Mouse (Mus musculus) midbrain, embryonic 10.5 days (tissue): Measurements from ENCODE around the gene Wt1. TPM values are rescaled to one million over a fixed set of nuclear protein-coding genes. Genes with fewer than 3 reads are reported as not detected.
A peak's percentile ranks its signal among the peaks of the same experiment; 100 is the strongest.

ENCODE experiments used
- DNase-seq: peaks from one replicate; pipeline ENCODE4 v3.0.0-alpha.2; 2017; ENCODE audit warnings: low spot score
- H3K27ac ChIP-seq: fragments of 300-500 bp; sonication (generic); replicated peaks from 2 replicates; pipeline ENCODE4 v1.5.1; 2016; ENCODE audit warnings: mild to moderate bottlenecking
- H3K27me3 ChIP-seq: fragments of 300-500 bp; sonication (generic); 2 replicates; pipeline ENCODE4 v1.6.1; 2016; ENCODE audit warnings: low read depth, mild to moderate bottlenecking; ENCODE audit not compliant: poor library complexity, severe bottlenecking
- H3K36me3 ChIP-seq: fragments of 300-500 bp; sonication (generic); 2 replicates; pipeline ENCODE4 v1.6.1; 2016; ENCODE audit warnings: mild to moderate bottlenecking, moderate library complexity
- H3K4me1 ChIP-seq: fragments of 300-500 bp; sonication (generic); 2 replicates; pipeline ENCODE4 v1.6.1; 2016
- H3K4me3 ChIP-seq: fragments of 300-500 bp; sonication (generic); 2 replicates; pipeline ENCODE4 v1.5.1; 2016; ENCODE audit warnings: mild to moderate bottlenecking, moderate library complexity
- H3K9me3 ChIP-seq: fragments of 300-500 bp; sonication (generic); replicated peaks from 2 replicates; pipeline ENCODE4 v1.6.1; 2016; ENCODE audit warnings: mild to moderate bottlenecking
- WGBS: fragments of 180-500 bp; shearing (Covaris S2); methylation state at CpG from one replicate; pipeline ENCODE4 v1.1.7; 2016; 5-methylcytosine and 5-hydroxymethylcytosine counted together
- polyA plus RNA-seq: library from polyadenylated mRNA; unstranded; fragments of >200 nt; fragmentation: Nextera tagmentation; extraction: Ambion mirVana; gene quantifications from 2 replicates; pipeline ENCODE4 v1.2.1, GENCODE M21; 2016

Wt1 gene
- polyA plus RNA-seq, result 0.05 TPM in 1 of 2 replicates, not detected in the other

DNA sequence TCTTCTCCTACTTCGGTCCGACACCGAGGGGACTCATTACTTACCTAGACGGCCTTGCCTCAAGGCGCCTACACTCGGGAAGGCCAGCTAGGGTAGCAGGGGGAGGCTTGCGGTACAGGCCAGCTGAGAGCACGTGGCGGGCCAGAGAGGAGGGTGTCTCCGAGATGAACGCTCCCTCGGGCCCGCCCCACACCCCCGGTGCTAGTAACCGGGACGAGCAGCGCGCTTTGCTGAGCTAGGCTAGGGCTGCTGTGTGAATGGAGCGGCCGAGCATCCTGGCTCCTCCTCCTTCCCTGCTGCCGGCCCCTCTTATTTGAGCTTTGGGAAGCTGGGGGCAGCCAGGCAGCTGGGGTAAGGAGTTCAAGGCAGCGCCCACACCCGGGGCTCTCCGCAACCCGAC, at the start of gene Wt1:
Gene Wt1, plus strand, starts transcription at position 251 of the 400 bp plus-strand sequence.
- peaks cover 100% of the 10 kb centered on the region for H3K27me3 ChIP-seq
- H3K4me1 ChIP-seq, result peaks cover 39% of the 10 kb centered on the region
- under 1% methylated on average over 21 of the region's 25 CpGs for WGBS
- DNase-seq, result no peak
- peak within 1 kb of the TSS; percentile 39 for H3K4me3 ChIP-seq
- no peak within 1 kb of the TSS for H3K27ac ChIP-seq
- H3K36me3 ChIP-seq, result no peaks in the 10 kb centered on the region
- H3K9me3 ChIP-seq, result no peaks in the 10 kb centered on the region

DNA sequence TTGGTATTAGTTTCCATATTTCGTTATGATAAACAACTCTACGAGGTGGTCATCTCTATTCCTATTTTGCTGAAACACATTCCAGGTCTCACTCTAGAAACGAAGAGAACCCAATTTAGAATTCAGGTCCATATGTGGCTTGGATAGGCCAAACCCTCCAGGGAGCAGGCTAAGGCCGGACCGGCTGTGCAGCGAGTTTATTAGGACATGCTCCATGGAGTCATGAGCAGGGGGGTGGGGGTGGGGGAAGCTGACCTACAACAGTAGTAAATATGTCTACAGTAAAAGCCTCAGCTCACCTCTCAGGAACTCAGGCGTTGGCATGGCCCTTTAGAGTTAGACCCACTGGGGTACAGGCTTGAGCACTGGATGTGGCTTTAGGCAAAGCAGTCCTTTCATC, 49.2 kb upstream of the Wt1 start:
- Histone ChIP-seq H3K9me3 (no peaks in the 10 kb centered on the region), H3K27me3 (no peaks in the 10 kb centered on the region), H3K4me1 (no peaks in the 10 kb centered on the region), H3K4me3 (no peak overlapping the region), H3K27ac (no peak overlapping the region), H3K36me3 (no peaks in the 10 kb centered on the region)
- 92% methylated on average over 7 of the region's 7 CpGs for WGBS
- no peak for DNase-seq

DNA sequence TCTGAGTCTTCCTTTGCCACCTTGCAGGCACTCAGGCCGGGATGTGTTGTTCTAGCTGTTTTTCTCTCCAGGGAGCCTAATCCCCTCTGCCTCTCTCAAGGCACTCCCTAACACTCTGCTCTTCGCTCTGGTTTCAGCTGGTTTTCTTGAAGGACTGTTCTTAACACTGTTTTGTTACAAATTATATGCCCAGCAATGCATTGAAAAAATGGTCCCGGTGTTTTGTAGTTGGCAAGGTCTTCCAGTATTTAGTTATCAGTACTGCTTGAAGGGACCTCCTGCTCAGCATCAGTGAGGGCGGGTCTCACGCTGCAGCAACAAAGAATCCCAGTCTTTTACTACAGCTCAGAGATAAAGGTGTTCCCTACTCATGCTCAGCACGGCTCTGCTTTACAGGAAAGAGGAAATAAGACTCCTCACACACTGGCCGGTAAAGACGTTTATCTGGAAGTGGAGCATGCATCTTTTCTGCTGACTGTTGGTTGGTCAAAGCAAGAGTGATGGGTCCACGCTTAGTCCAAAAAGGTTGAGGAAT, 44.0 kb upstream of the Wt1 start:
- no peak for DNase-seq
- 22% methylated on average over 9 of the region's 9 CpGs for WGBS

DNA sequence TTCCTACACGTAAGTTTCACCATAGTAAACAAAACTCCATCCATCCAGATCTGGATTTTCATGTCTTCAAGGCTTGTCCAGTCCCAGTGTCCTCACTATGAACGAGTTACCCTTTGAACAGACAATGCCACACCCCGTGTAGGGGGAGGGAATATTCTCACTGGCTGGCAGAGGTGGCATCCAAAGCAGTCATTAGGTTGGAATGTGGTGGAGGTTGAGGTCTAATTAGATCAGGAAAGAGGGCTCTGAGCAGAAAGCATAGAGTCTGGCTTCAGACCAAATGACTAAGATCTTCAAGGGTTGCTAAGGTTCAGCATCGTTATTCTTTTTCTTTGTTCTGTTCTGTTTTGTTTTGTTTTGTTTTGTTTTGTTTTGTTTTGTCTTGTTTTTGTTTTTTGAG, 42.3 kb upstream of the Wt1 start:
- H3K9me3 ChIP-seq, result no peaks in the 10 kb centered on the region
- WGBS, result 76% methylated on average over 4 of the region's 4 CpGs
- H3K27ac ChIP-seq, result no peak overlapping the region
- no peak overlapping the region for H3K4me3 ChIP-seq
- no peak for DNase-seq
- H3K4me1 ChIP-seq, result peaks cover 3% of the 10 kb centered on the region; the same call in 1 of the 2 replicates
- no peaks in the 10 kb centered on the region for H3K36me3 ChIP-seq
- H3K27me3 ChIP-seq, result no peaks in the 10 kb centered on the region

More for the DNA sequence above, 44.0 kb upstream of the Wt1 start:
- Histone ChIP-seq H3K36me3 (no peaks in the 10 kb centered on the region), H3K4me3 (no peak overlapping the region), H3K9me3 (no peaks in the 10 kb centered on the region), H3K27me3 (no peaks in the 10 kb centered on the region), H3K27ac (no peak overlapping the region), H3K4me1 (peaks cover 3% of the 10 kb centered on the region; the same call in 1 of the 2 replicates)

DNA sequence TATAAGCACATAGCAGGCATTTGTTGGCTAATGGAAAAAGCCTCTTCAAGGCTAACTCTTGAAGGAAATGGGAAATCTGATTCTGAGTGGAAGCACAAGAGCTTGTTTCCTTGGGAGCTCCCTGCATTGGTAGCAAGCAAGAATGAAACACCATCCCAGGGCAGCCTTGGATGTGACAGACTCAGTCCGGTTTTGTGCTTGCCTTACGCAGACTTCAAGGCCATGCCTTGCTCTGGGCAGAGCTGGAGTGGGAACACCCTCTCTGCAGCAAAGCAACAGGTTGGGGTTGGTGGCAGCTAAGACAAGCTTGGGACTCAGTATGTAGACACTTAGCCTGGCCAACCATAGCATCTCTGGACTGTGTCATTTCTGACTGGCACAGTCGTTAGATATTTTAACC, 40.2 kb upstream of the Wt1 start:
- Histone ChIP-seq H3K27me3 (no peaks in the 10 kb centered on the region), H3K27ac (no peak overlapping the region), H3K4me1 (peaks cover 9% of the 10 kb centered on the region), H3K36me3 (no peaks in the 10 kb centered on the region), H3K9me3 (no peaks in the 10 kb centered on the region), H3K4me3 (no peak overlapping the region)
- DNase-seq, result no peak
- 97% methylated on average over 3 of the region's 3 CpGs for WGBS

DNA sequence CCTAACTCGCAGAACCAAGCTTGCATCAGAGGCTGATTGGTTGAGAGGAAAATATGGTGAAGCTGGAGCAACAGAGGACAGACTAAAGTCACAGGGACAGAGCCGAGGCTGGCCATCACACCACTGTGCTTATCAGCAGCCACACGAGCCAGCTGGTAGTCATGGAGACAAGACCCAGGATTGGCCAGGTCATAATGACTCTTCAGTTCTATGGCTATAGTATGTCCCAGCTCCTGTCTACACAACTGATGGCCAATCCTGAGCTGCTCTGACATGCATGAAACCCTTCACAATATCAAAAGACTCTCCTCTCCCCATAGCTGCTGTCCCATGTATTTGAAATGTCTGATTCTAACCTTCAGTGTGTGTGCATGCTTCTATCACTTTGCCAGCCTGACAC, 38.3 kb upstream of the Wt1 start:
- no peaks in the 10 kb centered on the region for H3K27me3 ChIP-seq
- no peak for DNase-seq
- H3K27ac ChIP-seq, result no peak overlapping the region
- H3K36me3 ChIP-seq, result no peaks in the 10 kb centered on the region
- peaks cover 6% of the 10 kb centered on the region for H3K4me1 ChIP-seq
- H3K9me3 ChIP-seq, result no peaks in the 10 kb centered on the region
- 79% methylated on average over 3 of the region's 3 CpGs for WGBS
- H3K4me3 ChIP-seq, result no peak overlapping the region

DNA sequence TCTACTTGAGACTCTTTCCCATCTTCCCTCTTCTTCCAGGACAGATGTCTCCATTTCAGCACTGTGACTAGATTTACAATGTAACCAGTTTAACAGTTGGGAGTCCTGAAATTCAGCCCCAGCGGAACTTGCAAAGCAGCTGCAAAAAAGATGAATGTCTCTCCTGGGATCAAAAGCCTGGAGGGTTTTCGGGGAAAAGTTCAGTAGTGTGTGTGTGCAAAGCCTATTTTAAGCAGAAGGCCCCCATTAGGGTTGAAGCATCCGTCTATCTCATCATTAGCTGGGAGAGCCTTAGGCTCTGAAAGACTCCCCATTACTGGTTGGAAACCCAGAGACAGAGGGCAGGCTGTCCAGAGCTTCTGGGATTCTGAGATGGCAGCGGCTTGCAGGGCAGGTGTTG, 37.2 kb upstream of the Wt1 start:
- no peak overlapping the region for H3K27ac ChIP-seq

DNA sequence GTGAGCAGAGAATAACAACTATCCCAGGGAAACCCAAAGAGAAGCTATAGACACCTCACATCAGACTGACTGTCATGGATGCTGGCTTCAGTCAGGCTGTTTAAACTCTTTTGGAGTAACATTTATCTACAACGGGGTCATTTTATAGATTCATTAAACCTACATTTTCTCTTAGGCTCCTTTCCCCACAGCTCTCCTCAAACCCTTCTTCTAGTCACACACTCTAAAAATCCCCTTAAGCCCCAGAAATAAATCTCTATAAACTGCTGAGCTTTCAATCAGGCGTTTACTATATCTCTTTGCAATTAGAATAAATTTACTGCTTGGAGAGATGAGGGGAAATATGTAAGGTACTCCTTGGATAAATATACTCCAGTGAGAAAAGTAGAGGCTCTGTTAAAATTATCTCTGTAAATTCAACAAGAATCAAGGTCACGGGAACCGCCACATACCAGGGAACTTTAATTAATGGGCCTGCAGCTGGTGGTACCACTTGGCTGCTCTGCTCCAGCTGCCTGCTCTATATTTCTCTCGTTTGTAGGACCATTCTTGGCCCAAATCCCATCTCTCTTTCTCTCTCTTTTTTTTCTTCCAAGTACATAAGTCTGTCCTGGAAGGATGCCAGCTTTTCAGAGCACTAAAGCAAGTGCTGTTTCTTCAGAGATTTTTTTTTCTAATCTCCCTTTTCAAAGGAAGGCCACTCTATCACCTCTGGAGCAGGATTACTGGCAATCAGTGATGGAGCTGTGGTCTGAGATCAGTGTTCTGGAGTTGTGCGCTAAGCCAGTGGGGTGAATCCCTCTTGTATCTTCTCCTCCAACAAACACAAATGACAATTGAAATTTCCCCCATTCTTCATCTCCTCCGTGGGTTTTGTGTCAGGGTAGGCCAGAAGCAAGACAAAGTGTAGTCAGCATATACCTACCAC, 36.5 kb upstream of the Wt1 start:
- no peaks in the 10 kb centered on the region for H3K27me3 ChIP-seq
- DNase-seq, result no peak
- H3K27ac ChIP-seq, result no peak overlapping the region
- no peaks in the 10 kb centered on the region for H3K9me3 ChIP-seq
- H3K36me3 ChIP-seq, result no peaks in the 10 kb centered on the region
- no peak overlapping the region for H3K4me3 ChIP-seq
- WGBS, result 67% methylated on average over 7 of the region's 7 CpGs
- H3K4me1 ChIP-seq, result peaks cover 6% of the 10 kb centered on the region

More for the DNA sequence above, 37.2 kb upstream of the Wt1 start:
- WGBS, result 88% methylated on average over 4 of the region's 4 CpGs
- H3K27me3 ChIP-seq, result no peaks in the 10 kb centered on the region
- no peak overlapping the region for H3K4me3 ChIP-seq
- H3K4me1 ChIP-seq, result peaks cover 6% of the 10 kb centered on the region
- DNase-seq, result no peak
- no peaks in the 10 kb centered on the region for H3K9me3 ChIP-seq
- no peaks in the 10 kb centered on the region for H3K36me3 ChIP-seq

DNA sequence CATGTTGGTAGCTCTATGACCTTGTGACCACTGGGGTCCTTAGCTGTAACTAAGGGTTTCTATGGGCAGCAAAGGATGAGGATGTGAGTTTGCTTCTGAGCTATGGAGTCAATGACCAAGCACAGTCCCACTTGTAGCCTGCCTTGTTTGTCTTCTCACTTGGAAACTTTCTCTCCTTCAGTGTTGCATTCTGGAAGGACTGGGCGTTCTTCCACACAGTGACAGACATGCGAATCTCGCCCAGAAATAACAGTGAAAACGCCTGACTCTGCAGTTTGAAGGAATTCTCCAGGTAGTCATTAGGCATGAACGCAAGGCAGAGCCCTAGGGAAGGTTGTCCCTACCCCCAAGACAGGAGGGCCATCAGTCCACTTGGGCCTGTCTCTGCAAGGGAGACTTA, 35.3 kb upstream of the Wt1 start:
- no peak for DNase-seq
- H3K4me1 ChIP-seq, result peaks cover 6% of the 10 kb centered on the region
- no peaks in the 10 kb centered on the region for H3K36me3 ChIP-seq
- no peak overlapping the region for H3K27ac ChIP-seq
- WGBS, result 84% methylated on average over 5 of the region's 5 CpGs
- H3K9me3 ChIP-seq, result no peaks in the 10 kb centered on the region
- no peak overlapping the region for H3K4me3 ChIP-seq
- H3K27me3 ChIP-seq, result no peaks in the 10 kb centered on the region

DNA sequence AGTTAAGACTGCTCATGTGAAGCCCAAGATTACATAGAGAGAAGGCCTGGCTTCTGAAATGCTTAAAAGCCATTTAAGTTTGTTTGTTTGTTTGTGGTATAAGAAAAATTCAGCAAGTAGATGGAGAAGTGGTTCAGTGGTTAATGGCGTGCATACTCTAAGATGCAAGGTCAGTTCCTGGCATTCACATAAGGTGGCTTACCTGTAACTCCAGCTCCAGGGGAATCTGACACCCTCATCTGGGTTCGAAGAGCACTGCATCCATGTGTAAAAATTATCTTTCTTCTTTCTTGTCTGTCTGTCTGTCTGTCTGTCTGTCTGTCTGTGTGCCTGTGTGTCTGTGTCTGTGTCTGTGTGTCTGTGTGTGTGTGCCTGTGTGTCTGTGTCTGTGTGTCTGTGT, 34.6 kb upstream of the Wt1 start, which contains the start of gene Gm11060:
Gene Gm11060, plus strand, starts transcription at position 301 of the 400 bp plus-strand sequence.
- DNase-seq, result no peak
- Histone ChIP-seq H3K4me3 (no peak within 1 kb of the TSS), H3K27ac (no peak within 1 kb of the TSS), H3K9me3 (no peaks in the 10 kb centered on the region), H3K36me3 (no peaks in the 10 kb centered on the region), H3K27me3 (no peaks in the 10 kb centered on the region), H3K4me1 (peaks cover 6% of the 10 kb centered on the region)
- 87% methylated on average over 2 of the region's 2 CpGs for WGBS

DNA sequence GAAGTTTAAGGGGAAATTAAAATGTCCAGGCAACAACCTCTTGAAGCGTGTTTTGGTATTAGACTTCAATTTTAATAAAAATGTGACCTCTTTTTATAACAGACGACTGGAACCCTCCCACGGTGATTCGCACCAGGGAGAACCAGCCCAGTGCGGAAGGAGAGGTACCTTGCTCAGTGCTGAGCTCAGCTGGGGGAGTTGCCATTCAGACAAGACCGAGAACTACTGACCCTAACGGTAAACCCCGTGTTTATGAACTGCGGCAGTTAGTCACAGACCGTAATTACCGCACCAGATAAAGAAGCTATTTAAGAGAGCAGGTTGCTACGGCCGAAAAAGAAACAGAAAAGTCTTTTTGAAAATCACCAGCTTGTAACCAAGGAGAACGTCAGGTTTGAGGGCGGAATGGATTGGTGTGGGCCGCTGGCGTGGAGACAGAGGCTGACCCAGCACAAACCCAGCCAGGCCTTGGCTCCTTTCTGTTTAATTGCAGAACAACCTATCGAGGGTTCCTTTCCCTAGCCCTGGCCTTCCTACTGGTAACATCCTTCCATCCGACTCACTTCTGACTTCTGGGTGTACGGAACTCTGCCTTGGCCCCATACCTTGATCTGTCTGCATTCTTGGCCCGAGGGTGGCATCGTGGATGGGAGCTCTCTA, 28.9 kb upstream of the Wt1 start:
- DNase-seq, result no peak
- 92% methylated on average over 22 of the region's 22 CpGs for WGBS

DNA sequence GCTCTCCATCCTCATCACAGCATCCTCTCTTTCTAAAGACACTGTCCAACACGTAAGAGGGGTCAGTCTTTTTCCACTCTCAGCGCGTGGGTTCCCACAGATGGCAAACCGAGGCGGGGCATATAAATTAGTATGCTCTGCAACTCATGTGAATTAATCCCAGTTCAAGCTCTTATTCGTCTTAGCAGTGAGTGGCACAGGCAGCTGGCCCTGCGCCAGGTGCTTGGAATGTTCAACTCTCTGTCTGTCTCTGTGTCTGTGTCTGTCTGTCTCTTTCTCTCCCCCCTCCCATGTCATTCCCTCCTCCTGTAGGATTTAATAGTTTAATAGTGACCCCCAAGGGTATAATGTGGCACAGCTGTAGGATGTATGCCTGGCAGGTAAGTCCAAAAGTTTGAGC, 26.9 kb upstream of the Wt1 start:
- WGBS, result 90% methylated on average over 7 of the region's 7 CpGs
- Histone ChIP-seq H3K9me3 (no peaks in the 10 kb centered on the region), H3K36me3 (no peaks in the 10 kb centered on the region), H3K4me3 (no peak overlapping the region), H3K4me1 (no peaks in the 10 kb centered on the region), H3K27me3 (no peaks in the 10 kb centered on the region), H3K27ac (no peak overlapping the region)
- no peak for DNase-seq

More for the DNA sequence above, 28.9 kb upstream of the Wt1 start:
- no peaks in the 10 kb centered on the region for H3K36me3 ChIP-seq
- H3K9me3 ChIP-seq, result no peaks in the 10 kb centered on the region
- H3K4me1 ChIP-seq, result no peaks in the 10 kb centered on the region
- no peak overlapping the region for H3K27ac ChIP-seq
- H3K27me3 ChIP-seq, result no peaks in the 10 kb centered on the region
- no peak overlapping the region for H3K4me3 ChIP-seq

DNA sequence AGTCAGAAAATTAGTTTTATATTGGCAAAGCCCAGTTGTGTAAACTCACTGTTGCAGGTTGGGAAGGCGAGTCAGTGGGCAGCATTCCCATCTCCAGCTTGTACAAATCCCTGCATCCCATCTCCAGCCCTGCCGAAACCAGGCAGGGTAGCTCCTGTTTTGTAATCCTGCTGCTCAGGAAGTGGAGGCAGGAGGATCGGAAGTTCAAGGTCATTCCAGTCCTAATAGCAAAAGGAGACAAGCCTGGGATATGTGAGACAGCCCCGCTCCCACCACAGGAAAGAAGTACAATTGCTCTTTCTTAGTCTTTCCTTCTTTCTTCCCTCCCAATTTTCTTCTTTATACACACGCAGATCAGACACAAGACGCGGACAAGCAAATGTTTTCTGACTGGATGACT, 25.8 kb upstream of the Wt1 start:
- Histone ChIP-seq H3K27ac (no peak overlapping the region), H3K4me1 (no peaks in the 10 kb centered on the region), H3K9me3 (no peaks in the 10 kb centered on the region), H3K27me3 (no peaks in the 10 kb centered on the region), H3K4me3 (no peak overlapping the region), H3K36me3 (no peaks in the 10 kb centered on the region)
- DNase-seq, result peak; percentile 10
- 79% methylated on average over 7 of the region's 7 CpGs for WGBS
